Mouse (Mus musculus) kidney, adult 2 months (tissue): ENCODE measurements around the gene Purb.

Experiments
- CTCF ChIP-seq: fragments of 200-500 bp; conservative IDR thresholded peaks from 2 replicates; pipeline ENCODE4 v1.5.1; 2011; ENCODE audit warnings: low read depth, mild to moderate bottlenecking, control low read depth, low read length, moderate library complexity, mixed read lengths; ENCODE audit not compliant: insufficient read depth, insufficient read length
- POLR2A ChIP-seq: fragments of 200-500 bp; IDR thresholded peaks from one replicate; pipeline ENCODE4 v1.6.1; 2011; ENCODE audit warnings: low read depth, low read length, control low read depth

DNA sequence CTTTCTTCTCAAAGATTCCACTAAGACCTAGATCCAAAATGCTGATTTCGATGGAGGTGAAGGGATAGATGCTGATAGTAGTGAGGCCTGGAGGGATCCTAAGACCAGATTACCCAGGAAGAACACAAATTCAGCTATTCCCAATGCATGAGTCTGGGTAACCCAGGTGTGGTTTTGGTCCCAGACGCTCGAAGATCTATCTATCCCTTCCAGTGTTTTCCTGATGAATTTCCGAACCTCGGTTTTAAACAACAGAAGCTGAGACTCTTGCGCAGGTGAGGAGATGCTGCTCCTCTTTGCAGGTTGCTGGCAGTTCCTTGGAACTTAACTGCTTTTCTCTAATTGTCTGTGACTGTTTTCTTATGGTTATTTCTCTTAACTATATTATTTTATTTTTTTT, 1.3 kb downstream of the Purb start:
- TF ChIP-seq CTCF (no peak), POLR2A (no peak)
